Mouse (Mus musculus): ENCODE measurements around the gene Gm17535.
"Not testable (repeated sequence)": the region's sequence is repeated elsewhere in the genome, so short reads cannot be mapped to it uniquely, and the experiment has no call there.

The Gm17535 gene

DNA sequence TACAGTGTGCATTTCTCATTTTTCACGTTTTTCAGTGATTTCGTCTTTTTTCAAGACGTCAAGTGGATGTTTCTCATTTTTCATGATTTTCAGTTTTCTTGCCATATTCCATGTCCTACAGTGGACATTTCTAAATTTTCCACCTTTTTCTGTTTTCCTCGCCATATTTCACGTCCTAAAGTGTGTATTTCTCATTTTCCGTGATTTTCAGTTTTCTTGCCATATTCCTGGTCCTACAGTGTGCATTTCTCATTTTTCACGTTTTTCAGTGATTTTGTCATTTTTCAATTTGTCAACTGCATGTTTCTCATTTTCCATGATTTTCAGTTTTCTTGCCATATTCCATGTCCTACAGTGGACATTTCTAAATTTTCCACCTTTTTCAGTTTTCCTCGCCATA is at the start of gene Gm17535:
Gene Gm17535 (plus strand): TSS at position 301 of the 400 bp plus-strand sequence.
- DNase-seq (ENCODE audit: low spot score in 2 of 2) = not testable (repeated sequence)

DNA sequence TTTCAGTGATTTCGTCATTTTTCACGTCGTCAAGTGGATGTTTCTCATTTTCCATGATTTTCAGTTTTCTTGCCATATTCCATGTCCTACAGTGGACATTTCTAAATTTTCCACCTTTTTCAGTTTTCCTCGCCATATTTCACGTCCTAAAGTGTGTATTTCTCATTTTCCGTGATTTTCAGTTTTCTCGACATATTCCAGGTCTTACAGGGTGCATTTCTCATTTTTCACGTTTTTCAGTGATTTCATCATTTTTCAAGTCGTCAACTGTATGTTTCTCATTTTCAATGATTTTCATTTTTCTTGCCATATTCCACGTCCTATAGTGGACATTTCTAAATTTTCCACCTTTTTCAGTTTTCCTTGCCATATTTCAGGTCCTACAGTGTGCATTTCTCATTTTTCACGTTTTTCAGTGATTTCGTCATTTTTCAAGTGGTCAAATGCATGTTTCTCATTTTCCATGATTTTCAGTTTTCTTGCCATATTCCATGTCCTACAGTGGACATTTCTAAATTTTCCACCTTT is 33.9 kb upstream of the Gm17535 start, which contains the start of gene Gm10722:
Gene Gm10722 (plus strand): TSS at position 478 of the 528 bp plus-strand sequence.
- peak; percentile 9 to 18 for DNase-seq (ENCODE audit: low spot score in 2 of 2)

DNA sequence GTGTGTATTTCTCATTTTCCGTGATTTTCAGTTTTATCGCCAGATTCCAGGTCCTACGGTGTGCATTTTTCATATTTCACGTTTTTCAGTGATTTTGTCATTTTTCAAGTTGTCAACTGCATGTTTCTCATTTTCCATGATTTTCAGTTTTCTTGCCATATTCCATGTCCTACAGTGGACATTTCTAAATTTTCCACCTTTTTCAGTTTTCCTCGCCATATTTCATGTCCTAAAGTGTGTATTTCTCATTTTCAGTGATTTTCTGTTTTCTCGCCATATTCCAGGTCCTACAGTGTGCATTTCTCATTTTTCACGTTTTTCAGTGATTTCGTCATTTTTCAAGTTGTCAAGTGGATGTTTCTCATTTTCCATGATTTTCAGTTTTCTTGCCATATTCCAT is 33.4 kb upstream of the Gm17535 start:
- DNase-seq (ENCODE audit: low spot score in 2 of 2) = peak in 1 of 2 experiments; percentile 12

DNA sequence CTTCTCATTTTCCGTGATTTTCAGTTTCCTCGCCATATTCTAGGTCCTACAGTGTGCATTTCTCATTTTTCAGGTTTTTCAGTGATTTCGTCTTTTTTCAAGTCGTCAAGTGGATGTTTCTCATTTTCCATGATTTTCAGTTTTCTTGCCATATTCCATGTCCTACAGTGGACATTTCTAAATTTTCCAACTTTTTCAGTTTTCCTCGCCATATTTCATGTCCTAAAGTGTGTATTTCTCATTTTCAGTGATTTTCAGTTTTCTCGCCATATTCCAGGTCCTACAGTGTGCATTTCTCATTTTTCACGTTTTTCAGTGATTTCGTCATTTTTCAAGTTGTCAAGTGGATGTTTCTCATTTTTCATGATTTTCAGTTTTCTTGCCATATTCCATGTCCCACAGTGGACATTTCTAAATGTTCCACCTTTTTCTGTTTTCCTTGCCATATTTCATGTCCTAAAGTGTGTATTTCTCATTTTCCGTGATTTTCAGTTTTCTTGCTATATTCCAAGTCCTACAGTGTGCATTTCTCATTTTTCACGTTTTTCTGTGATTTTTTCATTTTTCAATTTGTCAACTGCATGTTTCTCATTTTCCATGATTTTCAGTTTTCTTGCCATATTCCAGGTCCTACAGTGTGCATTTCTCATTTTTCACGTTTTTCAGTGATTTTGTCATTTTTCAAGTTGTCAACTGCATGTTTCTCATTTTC is 32.3 kb upstream of the Gm17535 start:
- DNase-seq (ENCODE audit: low spot score in 2 of 2) = peak; percentile 87 to 99

DNA sequence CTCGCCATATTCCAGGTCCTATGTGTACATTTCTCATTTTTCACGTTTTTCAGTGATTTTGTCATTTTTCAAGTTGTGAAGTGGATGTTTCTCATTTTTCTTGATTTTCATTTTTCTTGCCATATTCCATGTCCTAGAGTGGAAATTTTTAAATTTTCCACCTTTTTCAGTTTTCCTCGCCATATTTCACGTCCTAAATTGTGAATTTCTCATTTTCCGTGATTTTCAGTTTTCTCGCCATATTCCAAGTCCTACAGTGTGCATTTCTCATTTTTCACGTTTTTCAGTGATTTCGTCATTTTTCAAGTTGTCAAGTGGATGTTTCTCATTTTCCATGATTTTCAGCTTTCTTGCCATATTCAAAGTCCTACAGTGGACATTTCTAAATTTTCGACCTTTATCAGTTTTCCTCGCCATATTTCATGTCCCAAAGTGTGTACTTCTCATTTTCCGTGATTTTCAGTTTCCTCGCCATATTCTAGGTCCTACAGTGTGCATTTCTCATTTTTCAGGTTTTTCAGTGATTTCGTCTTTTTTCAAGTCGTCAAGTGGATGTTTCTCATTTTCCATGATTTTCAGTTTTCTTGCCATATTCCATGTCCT is 31.5 kb upstream of the Gm17535 start, which contains the start of gene Gm11168:
Gene Gm11168 (plus strand): TSS at position 553 of the 603 bp plus-strand sequence.
- not testable (repeated sequence) for DNase-seq (ENCODE audit: low spot score in 2 of 2)

DNA sequence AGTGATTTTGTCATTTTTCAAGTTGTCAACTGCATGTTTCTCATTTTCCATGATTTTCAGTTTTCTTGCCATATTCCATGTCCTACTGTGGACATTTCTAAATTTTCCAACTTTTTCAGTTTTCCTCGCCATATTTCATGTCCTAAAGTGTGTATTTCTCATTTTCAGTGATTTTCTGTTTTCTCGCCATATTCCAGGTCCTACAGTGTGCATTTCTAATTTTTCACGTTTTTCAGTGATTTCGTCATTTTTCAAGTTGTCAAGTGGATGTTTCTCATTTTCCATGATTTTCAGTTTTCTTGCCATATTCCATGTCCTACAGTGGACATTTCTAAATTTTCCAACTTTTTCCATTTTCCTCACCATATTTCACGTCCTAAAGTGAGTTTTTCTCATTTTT is 28.2 kb upstream of the Gm17535 start:
- DNase-seq (ENCODE audit: low spot score in 2 of 2) = not testable (repeated sequence)

DNA sequence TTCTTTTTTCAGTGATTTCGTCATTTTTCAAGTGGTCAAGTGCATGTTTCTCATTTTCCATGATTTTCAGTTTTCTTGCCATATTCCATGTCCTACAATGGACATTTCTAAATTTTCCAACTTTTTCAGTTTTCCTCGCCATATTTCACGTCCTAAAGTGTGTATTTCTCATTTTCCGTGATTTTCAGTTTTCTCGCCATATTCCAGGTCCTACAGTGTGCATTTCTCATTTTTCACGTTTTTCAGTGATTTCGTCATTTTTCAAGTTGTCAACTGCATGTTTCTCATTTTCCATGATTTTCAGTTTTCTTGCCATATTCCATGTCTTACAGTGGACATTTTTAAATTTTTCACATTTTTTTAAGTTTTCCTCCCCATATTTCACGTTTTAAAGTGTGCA is 27.8 kb upstream of the Gm17535 start:
- DNase-seq (ENCODE audit: low spot score in 2 of 2) = peak; percentile 98 to 99

DNA sequence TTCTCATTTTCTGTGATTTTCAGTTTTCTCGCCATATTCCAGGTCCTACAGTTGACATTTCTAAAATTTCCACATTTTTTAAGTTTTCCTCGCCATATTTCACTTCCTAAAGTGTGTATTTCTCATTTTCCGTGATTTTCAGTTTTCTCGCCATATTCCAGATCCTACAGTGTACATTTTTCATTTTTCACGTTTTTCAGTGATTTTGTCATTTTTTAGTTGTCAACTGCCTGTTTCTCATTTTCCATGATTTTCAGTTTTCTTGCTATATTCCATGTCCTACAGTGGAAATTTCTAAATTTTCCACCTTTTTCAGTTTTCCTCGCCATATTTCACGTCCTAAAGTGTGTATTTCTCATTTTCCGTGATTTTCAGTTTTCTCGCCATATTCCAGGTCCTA is 27.1 kb upstream of the Gm17535 start:
- not testable (repeated sequence) for DNase-seq (ENCODE audit: low spot score in 2 of 2)

DNA sequence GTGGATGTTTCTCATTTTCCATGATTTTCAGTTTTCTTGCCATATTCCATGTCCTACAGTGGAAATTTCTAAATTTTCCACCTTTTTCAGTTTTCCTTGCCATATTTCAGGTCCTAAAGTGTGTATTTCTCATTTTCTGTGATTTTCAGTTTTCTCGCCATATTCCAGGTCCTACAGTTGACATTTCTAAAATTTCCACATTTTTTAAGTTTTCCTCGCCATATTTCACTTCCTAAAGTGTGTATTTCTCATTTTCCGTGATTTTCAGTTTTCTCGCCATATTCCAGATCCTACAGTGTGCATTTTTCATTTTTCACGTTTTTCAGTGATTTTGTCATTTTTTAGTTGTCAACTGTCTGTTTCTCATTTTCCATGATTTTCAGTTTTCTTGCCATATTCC is 25.1 kb upstream of the Gm17535 start:
- DNase-seq (ENCODE audit: low spot score in 2 of 2) = not testable (repeated sequence)

DNA sequence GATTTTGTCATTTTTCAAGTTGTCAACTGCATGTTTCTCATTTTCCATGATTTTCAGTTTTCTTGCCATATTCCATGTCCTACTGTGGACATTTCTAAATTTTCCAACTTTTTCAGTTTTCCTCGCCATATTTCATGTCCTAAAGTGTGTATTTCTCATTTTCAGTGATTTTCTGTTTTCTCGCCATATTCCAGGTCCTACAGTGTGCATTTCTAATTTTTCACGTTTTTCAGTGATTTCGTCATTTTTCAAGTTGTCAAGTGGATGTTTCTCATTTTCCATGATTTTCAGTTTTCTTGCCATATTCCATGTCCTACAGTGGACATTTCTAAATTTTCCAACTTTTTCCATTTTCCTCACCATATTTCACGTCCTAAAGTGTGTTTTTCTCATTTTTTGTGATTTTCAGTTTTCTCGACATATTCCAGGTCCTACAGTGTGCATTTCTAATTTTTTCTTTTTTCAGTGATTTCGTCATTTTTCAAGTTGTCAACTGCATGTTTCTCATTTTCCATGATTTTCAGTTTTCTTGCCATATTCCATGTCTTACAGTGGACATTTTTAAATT is 22.3 kb upstream of the Gm17535 start:
- not testable (repeated sequence) for DNase-seq (ENCODE audit: low spot score in 2 of 2)

DNA sequence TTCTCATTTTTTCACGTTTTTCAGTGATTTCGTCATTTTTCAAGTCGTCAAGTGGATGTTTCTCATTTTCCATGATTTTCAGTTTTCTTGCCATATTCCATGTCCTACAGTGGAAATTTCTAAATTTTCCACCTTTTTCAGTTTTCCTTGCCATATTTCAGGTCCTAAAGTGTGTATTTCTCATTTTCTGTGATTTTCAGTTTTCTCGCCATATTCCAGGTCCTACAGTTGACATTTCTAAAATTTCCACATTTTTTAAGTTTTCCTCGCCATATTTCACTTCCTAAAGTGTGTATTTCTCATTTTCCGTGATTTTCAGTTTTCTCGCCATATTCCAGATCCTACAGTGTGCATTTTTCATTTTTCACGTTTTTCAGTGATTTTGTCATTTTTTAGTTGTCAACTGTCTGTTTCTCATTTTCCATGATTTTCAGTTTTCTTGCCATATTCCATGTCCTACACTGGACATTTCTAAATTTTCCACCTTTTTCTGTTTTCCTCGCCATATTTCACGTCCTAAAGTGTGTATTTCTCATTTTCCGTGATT is 21.6 kb upstream of the Gm17535 start, which contains the start of gene Gm10721:
Gene Gm10721 (plus strand): TSS at position 408 of the 547 bp plus-strand sequence.
- not testable (repeated sequence) for DNase-seq (ENCODE audit: low spot score in 2 of 2)

DNA sequence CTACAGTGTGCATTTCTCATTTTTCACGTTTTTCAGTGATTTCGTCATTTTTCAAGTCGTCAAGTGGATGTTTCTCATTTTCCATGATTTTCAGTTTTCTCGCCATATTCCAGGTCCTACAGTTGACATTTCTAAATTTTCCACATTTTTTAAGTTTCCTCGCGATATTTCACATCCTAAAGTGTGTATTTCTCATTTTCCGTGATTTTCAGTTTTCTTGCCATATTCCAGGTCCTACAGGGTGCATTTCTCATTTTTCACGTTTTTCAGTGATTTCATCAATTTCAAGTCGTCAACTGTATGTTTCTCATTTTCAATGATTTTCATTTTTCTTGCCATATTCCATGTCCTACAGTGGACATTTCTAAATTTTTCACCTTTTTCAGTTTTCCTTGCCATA is 19.0 kb upstream of the Gm17535 start, which contains the start of gene Gm10720:
Gene Gm10720 (plus strand): TSS at position 301 of the 400 bp plus-strand sequence.
- not testable (repeated sequence) for DNase-seq (ENCODE audit: low spot score in 2 of 2)

DNA sequence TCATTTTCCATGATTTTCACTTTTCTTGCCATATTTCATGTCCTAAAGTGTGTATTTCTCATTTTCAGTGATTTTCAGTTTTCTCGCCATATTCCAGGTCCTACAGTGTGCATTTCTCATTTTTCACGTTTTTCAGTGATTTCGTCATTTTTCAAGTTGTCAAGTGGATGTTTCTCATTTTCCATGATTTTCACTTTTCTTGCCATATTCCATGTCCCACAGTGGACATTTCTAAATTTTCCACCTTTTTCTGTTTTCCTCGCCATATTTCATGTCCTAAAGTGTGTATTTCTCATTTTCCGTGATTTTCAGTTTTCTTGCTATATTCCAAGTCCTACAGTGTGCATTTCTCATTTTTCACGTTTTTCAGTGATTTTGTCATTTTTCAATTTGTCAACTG is 18.5 kb upstream of the Gm17535 start:
- DNase-seq (ENCODE audit: low spot score in 2 of 2) = not testable (repeated sequence)

DNA sequence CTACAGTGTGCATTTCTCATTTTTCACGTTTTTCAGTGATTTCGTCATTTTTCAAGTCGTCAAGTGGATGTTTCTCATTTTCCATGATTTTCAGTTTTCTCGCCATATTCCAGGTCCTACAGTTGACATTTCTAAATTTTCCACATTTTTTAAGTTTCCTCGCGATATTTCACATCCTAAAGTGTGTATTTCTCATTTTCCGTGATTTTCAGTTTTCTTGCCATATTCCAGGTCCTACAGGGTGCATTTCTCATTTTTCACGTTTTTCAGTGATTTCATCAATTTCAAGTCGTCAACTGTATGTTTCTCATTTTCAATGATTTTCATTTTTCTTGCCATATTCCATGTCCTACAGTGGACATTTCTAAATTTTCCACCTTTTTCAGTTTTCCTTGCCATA is 17.3 kb upstream of the Gm17535 start, which contains the start of gene Gm10719:
Gene Gm10719 (plus strand): TSS at position 301 of the 400 bp plus-strand sequence.
- DNase-seq (ENCODE audit: low spot score in 2 of 2) = not testable (repeated sequence)

DNA sequence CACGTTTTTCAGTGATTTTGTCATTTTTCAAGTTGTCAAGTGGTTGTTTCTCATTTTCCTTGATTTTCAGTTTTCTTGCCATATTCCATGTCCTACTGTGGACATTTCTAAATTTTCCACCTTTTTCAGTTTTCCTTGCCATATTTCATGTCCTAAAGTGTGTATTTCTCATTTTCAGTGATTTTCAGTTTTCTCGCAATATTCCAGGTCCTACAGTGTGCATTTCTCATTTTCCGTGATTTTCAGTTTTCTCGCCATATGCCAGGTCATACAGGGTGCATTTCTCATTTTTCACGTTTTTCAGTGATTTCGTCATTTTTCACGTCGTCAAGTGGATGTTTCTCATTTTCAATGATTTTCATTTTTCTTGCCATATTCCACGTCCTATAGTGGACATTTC is 15.5 kb upstream of the Gm17535 start:
- DNase-seq (ENCODE audit: low spot score in 2 of 2) = peak in 1 of 2 experiments; percentile 5

DNA sequence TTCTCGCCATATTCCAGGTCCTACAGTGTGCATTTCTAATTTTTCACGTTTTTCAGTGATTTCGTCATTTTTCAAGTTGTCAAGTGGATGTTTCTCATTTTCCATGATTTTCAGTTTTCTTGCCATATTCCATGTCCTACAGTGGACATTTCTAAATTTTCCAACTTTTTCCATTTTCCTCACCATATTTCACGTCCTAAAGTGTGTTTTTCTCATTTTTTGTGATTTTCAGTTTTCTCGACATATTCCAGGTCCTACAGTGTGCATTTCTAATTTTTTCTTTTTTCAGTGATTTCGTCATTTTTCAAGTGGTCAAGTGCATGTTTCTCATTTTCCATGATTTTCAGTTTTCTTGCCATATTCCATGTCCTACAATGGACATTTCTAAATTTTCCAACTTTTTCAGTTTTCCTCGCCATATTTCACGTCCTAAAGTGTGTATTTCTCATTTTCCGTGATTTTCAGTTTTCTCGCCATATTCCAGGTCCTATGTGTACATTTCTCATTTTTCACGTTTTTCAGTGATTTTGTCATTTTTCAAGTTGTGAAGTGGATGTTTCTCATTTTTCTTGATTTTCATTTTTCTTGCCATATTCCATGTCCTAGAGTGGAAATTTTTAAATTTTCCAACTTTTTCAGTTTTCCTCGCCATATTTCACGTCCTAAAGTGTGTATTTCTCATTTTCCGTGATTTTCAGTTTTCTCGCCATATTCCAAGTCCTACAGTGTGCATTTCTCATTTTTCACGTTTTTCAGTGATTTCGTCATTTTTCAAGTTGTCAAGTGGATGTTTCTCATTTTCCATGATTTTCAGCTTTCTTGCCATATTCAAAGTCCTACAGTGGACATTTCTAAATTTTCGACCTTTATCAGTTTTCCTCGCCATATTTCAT is 14.3 kb upstream of the Gm17535 start:
- peak; percentile 3 to 36 for DNase-seq (ENCODE audit: low spot score in 2 of 2)

DNA sequence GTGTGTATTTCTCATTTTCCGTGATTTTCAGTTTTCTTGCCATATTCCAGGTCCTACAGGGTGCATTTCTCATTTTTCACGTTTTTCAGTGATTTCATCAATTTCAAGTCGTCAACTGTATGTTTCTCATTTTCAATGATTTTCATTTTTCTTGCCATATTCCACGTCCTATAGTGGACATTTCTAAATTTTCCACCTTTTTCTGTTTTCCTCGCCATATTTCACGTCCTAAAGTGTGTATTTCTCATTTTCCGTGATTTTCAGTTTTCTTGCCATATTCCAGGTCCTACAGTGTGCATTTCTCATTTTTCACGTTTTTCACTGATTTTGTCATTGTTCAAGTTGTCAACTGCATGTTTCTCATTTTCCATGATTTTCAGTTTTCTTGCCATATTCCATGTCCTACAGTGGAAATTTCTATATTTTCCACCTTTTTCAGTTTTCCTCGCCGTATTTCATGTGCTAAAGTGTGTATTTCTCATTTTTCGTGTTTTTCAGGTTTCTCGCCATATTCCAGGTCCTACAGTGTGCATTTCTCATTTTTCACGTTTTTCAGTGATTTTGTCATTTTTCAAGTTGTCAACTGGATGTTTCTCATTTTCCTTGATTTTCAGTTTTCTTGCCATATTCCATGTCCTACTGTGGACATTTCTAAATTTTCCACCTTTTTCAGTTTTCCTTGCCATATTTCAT is 11.9 kb upstream of the Gm17535 start:
- DNase-seq (ENCODE audit: low spot score in 2 of 2) = peak; percentile 48 to 60

DNA sequence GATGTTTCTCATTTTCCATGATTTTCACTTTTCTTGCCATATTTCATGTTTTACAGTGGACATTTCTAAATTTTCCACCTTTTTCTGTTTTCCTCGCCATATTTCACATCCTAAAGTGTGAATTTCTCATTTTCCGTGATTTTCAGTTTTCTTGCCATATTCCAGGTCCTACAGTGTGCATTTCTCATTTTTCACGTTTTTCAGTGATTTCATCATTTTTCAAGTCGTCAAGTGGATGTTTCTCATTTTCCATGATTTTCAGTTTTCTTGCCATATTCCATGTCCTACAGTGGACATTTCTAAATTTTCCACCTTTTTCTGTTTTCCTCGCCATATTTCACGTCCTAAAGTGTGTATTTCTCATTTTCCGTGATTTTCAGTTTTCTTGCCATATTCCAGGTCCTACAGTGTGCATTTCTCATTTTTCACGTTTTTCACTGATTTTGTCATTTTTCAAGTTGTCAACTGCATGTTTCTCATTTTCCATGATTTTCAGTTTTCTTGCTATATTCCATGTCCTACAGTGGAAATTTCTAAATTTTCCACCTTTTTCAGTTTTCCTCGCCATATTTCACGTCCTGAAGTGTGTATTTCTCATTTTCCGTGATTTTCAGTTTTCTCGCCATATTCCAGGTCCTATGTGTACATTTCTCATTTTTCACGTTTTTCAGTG is 11.0 kb upstream of the Gm17535 start, which contains the start of gene Gm10718:
Gene Gm10718 (plus strand): TSS at position 236 of the 673 bp plus-strand sequence.
- peak; percentile 15 to 57 for DNase-seq (ENCODE audit: low spot score in 2 of 2)

DNA sequence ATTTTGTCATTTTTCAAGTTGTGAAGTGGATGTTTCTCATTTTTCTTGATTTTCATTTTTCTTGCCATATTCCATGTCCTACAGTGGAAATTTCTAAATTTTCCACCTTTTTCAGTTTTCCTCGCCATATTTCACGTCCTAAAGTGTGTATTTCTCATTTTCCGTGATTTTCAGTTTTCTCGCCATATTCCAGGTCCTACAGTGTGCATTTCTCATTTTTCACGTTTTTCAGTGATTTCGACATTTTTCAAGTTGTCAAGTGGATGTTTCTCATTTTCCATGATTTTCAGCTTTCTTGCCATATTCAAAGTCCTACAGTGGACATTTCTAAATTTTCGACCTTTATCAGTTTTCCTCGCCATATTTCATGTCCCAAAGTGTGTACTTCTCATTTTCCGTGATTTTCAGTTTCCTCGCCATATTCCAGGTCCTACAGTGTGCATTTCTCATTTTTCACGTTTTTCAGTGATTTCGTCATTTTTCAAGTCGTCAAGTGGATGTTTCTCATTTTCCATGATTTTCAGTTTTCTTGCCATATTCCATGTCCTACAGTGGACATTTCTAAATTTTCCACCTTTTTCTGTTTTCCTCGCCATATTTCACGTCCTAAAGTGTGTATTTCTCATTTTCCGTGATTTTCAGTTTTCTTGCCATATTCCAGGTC is 10.3 kb upstream of the Gm17535 start:
- peak; percentile 100 for DNase-seq (ENCODE audit: low spot score in 2 of 2)

Measured in frontal cortex, postnatal 36 days (tissue).